In the genomic region with DNA sequence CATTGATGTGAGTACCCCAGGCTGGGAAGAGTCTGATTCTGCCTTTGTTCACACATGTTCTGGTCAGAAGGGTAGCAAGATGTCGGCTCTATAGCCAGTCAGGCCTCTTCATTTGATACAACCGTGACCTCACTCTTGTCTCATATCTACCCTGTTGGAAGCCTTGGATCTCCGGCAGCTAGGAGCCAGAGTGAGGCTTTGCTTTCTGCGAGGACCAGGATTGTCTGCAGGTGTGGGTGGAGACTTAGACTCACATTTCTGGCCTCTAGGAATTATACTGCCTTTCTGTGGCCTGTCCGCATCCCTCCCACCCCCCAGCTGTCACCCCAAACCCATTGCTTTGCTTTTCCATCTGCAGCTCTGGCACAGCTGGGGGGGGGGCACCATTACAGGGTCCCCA, we compare ENCODE assay signal across 18 mouse cellular contexts. TPM values are rescaled to one million over a fixed set of nuclear protein-coding genes. Genes with fewer than 3 reads are reported as not detected.
DNase-seq lines count a peak whose midpoint lies in the region; ATAC-seq and TF ChIP-seq lines count a peak whose summit lies in the region.
"Had no signal": no experiment of that assay in that cellular context is flagged by ENCODE, and none has a peak within 500 bp of the region (broad histone marks: within the 10 kb centered on the region; RNA-seq: fewer than 3 reads in every experiment).

No protein-coding gene starts in this region.

- no peaks in the 10 kb centered on the region for H3K36me3 ChIP-seq in midbrain, embryonic 10.5 days
- no peaks in the 10 kb centered on the region for H3K36me3 ChIP-seq in midbrain, embryonic 16.5 days (ENCODE audit: control insufficient read depth, insufficient read depth, low read length)
- H3K36me3 ChIP-seq in ES-E14 (ENCODE audit: control insufficient read depth, insufficient read depth, low read length, poor library complexity, severe bottlenecking) = no peaks in the 10 kb centered on the region
- no peaks in the 10 kb centered on the region for H3K36me3 ChIP-seq in embryonic facial prominence, embryonic 15.5 days
- peaks cover 37% of the 10 kb centered on the region for H3K36me3 ChIP-seq in limb, embryonic 12.5 days
- no peaks in the 10 kb centered on the region for H3K36me3 ChIP-seq in thymus, adult 2 months (ENCODE audit: control insufficient read depth, insufficient read depth, low read length)
- H3K36me3 ChIP-seq: liver, embryonic 15.5 days had no signal

- H3K4me3 ChIP-seq in midbrain, embryonic 10.5 days = no peak overlapping the region
- H3K4me3 ChIP-seq in midbrain, embryonic 16.5 days (ENCODE audit: low read depth, low read length) = no peak overlapping the region
- peak overlapping the region in 1 of 2 experiments; percentile 25; a peak in 1 of 4 replicates for H3K4me3 ChIP-seq in ES-E14 (ENCODE audit: insufficient read depth in 1 of 2, low read depth in 1 of 2, low read length in 2 of 2, poor library complexity in 1 of 2, severe bottlenecking in 1 of 2)
- no peak overlapping the region for H3K4me3 ChIP-seq in embryonic facial prominence, embryonic 15.5 days (replicated peaks)
- peak overlapping the region; percentile 57; the same call in 1 of the 2 replicates for H3K4me3 ChIP-seq in limb, embryonic 12.5 days (replicated peaks)
- no peak overlapping the region for H3K4me3 ChIP-seq in thymus, adult 2 months (ENCODE audit: control insufficient read depth, insufficient read depth, low read length)
- H3K4me3 ChIP-seq: liver, embryonic 15.5 days had no signal

- H3K27me3 ChIP-seq in midbrain, embryonic 10.5 days (ENCODE audit: low read depth, poor library complexity, severe bottlenecking) = peaks cover 35% of the 10 kb centered on the region
- 0 out of 2 replicates have a peak, but pooled peaks cover 3% of the 10 kb centered on the region for H3K27me3 ChIP-seq in midbrain, embryonic 16.5 days (ENCODE audit: control insufficient read depth, insufficient read depth, low read depth, low read length)
- peaks cover 18% of the 10 kb centered on the region for H3K27me3 ChIP-seq in embryonic facial prominence, embryonic 15.5 days
- peaks cover 33% of the 10 kb centered on the region for H3K27me3 ChIP-seq in limb, embryonic 12.5 days
- peaks cover 11% of the 10 kb centered on the region; the same call in 1 of the 2 replicates for H3K27me3 ChIP-seq in thymus, adult 2 months (ENCODE audit: control insufficient read depth, insufficient read depth, low read length)

- TF ChIP-seq POLR2A in thymus, adult 2 months (IDR thresholded peaks at IDR 0.05; ENCODE audit: control insufficient read depth, extremely low read depth, insufficient read depth, low read length, poor library complexity) = no peak

- peaks cover 36% of the 10 kb centered on the region for H3K4me1 ChIP-seq in midbrain, embryonic 10.5 days
- H3K4me1 ChIP-seq in midbrain, embryonic 16.5 days (ENCODE audit: control insufficient read depth, insufficient read depth, low read length) = peaks cover 2% of the 10 kb centered on the region; the same call in 1 of the 2 replicates
- peaks cover 0 to 26% of the 10 kb centered on the region in 2 experiments for H3K4me1 ChIP-seq in ES-E14 (ENCODE audit: control insufficient read depth in 2 of 2, insufficient read depth in 2 of 2, low read length in 2 of 2, poor library complexity in 1 of 2)
- H3K4me1 ChIP-seq in embryonic facial prominence, embryonic 15.5 days = peaks cover 27% of the 10 kb centered on the region
- peaks cover 28% of the 10 kb centered on the region for H3K4me1 ChIP-seq in limb, embryonic 12.5 days (replicated peaks)
- H3K4me1 ChIP-seq in thymus, adult 2 months (replicated peaks; ENCODE audit: control insufficient read depth, insufficient read depth, low read length) = peaks cover 2% of the 10 kb centered on the region; the same call in 1 of the 2 replicates

- no peak for DNase-seq in midbrain, embryonic 10.5 days (ENCODE audit: low spot score)
- no peak for DNase-seq in ES-E14 (ENCODE audit: low read depth, low spot score)
- no peak for DNase-seq in thymus, adult 2 months
- no peak for DNase-seq in lung, postnatal 36 days
- DNase-seq: adrenal gland, postnatal 10 days; B cell, adult 2 months; cerebellum, adult 8-10 months; lung, postnatal 10 days; thymus, postnatal 14 days had no signal

- no peaks in the 10 kb centered on the region for H3K9me3 ChIP-seq in midbrain, embryonic 10.5 days (replicated peaks)
- H3K9me3 ChIP-seq in midbrain, embryonic 16.5 days (replicated peaks; ENCODE audit: control insufficient read depth, low read length, poor library complexity, severe bottlenecking) = no peaks in the 10 kb centered on the region
- no peaks in the 10 kb centered on the region for H3K9me3 ChIP-seq in ES-E14 (ENCODE audit: control insufficient read depth, insufficient read depth, low read depth, low read length)
- H3K9me3 ChIP-seq in embryonic facial prominence, embryonic 15.5 days (replicated peaks) = no peaks in the 10 kb centered on the region
- H3K9me3 ChIP-seq in limb, embryonic 12.5 days = no peaks in the 10 kb centered on the region
- H3K9me3 ChIP-seq: liver, embryonic 15.5 days had no signal

- H3K9ac ChIP-seq in midbrain, embryonic 16.5 days (ENCODE audit: low read depth, low read length) = no peak overlapping the region
- H3K9ac ChIP-seq in ES-E14 (ENCODE audit: insufficient read depth, low read depth, low read length, poor library complexity, severe bottlenecking) = peak overlapping the region; percentile 20; the same call in 1 of the 2 replicates
- no peak overlapping the region for H3K9ac ChIP-seq in embryonic facial prominence, embryonic 15.5 days
- H3K9ac ChIP-seq in limb, embryonic 12.5 days (replicated peaks) = no peak overlapping the region
- H3K9ac ChIP-seq: liver, embryonic 15.5 days had no signal

- no peak overlapping the region for H3K4me2 ChIP-seq in midbrain, embryonic 16.5 days (ENCODE audit: low read length)
- 0 out of 2 replicates have a peak overlapping the region, but pooled peaks have one; percentile 36 for H3K4me2 ChIP-seq in embryonic facial prominence, embryonic 15.5 days (replicated peaks)
- H3K4me2 ChIP-seq in limb, embryonic 12.5 days = peak overlapping the region; percentile 76
- H3K4me2 ChIP-seq: liver, embryonic 15.5 days had no signal

- WGBS in midbrain, embryonic 10.5 days = 61% methylated on average over 5 of the region's 5 CpGs
- WGBS in midbrain, embryonic 16.5 days = 66% methylated on average over 5 of the region's 5 CpGs
- WGBS in embryonic facial prominence, embryonic 15.5 days = 56% methylated on average over 5 of the region's 5 CpGs
- 46% methylated on average over 5 of the region's 5 CpGs for WGBS in limb, embryonic 12.5 days
- WGBS in thymus, adult 2 months = 98% methylated on average over 5 of the region's 5 CpGs

- no peak for ATAC-seq in midbrain, embryonic 16.5 days
- no peak for ATAC-seq in embryonic facial prominence, embryonic 15.5 days (ENCODE audit: insufficient number of reproducible peaks, low FRiP score, low TSS enrichment, low read depth)
- ATAC-seq in limb, embryonic 12.5 days (ENCODE audit: insufficient number of reproducible peaks, insufficient read depth, low FRiP score, low TSS enrichment, low read depth) = no peak
- no peak for ATAC-seq in erythroblast, adult 5-6 weeks (replicated peaks; ENCODE audit: low FRiP score, poor library complexity, severe bottlenecking)
- ATAC-seq: inflammation-experienced regulatory T-cells, adult 6 months had no signal

- in situ Hi-C loops in ES-E14 (cut with MboI; ENCODE audit: low sequenced_read_pairs in 2 of 2, unreplicated experiment in 2 of 2) = no loop called here

- no peak for TF ChIP-seq CTCF in thymus, adult 2 months (IDR thresholded peaks at IDR 0.05; ENCODE audit: borderline replicate concordance, control insufficient read depth, extremely low read depth, insufficient read depth, low read length, poor library complexity)

- peak overlapping the region; percentile 55 for H3K27ac ChIP-seq in midbrain, embryonic 10.5 days (replicated peaks)
- H3K27ac ChIP-seq in midbrain, embryonic 16.5 days (ENCODE audit: low read length) = no peak overlapping the region
- peak overlapping the region; percentile 82; the same call in 1 of the 2 replicates for H3K27ac ChIP-seq in ES-E14 (ENCODE audit: insufficient read depth, low read depth, low read length, poor library complexity, severe bottlenecking)
- 0 out of 2 replicates have a peak overlapping the region, but pooled peaks have one; percentile 22 for H3K27ac ChIP-seq in embryonic facial prominence, embryonic 15.5 days (replicated peaks)
- H3K27ac ChIP-seq in limb, embryonic 12.5 days = peak overlapping the region; percentile 95
- no peak overlapping the region for H3K27ac ChIP-seq in thymus, adult 2 months (ENCODE audit: control insufficient read depth, insufficient read depth, low read length)
- H3K27ac ChIP-seq: kidney, postnatal 0 days; liver, embryonic 15.5 days had no signal

RNA-seq across cellular contexts. Expression of gene Col9a2, which starts 3.3 kb away (rescaled TPM):
- 1.4 and 3.7 TPM in 2 replicates for polyA plus RNA-seq in midbrain, embryonic 10.5 days (2016; fragmentation: Nextera tagmentation; extraction: Ambion mirVana)
- 13.1 and 16.7 TPM in 2 replicates for polyA plus RNA-seq in midbrain, embryonic 16.5 days (2015; fragmentation: Nextera tagmentation; extraction: Ambion mirVana)
- total RNA-seq in ES-E14 (2012; rRNA removed) = 29.4 and 38.7 TPM in 2 replicates
- polyA plus RNA-seq in embryonic facial prominence, embryonic 15.5 days (2015; fragmentation: Nextera tagmentation; extraction: Ambion mirVana) = 67.2 and 97.9 TPM in 2 replicates
- 78.8 and 84.2 TPM in 2 replicates for polyA plus RNA-seq in limb, embryonic 12.5 days (2016; fragmentation: Nextera tagmentation; extraction: Ambion mirVana)
- 0.20 and 0.38 TPM in 2 replicates for polyA plus RNA-seq in thymus, adult 2 months (2012; rRNA removed)
- total RNA-seq in erythroblast, adult 5-6 weeks (2015; ENCODE audit: low replicate concordance) = not detected in 2 replicates
- not detected in 2 replicates for total RNA-seq in erythroblast, adult 5-6 weeks (2017; ENCODE audit: low replicate concordance)
- total RNA-seq: granulocyte monocyte progenitor cell, adult 5-6 weeks; megakaryocyte-erythroid progenitor cell, adult 5-6 weeks had no signal
- polyA plus RNA-seq: inflammation-experienced regulatory T-cells, adult 6 months had no signal

RNA-seq across cellular contexts. Expression of gene Smap2, which starts 25.4 kb away (rescaled TPM):
- polyA plus RNA-seq in midbrain, embryonic 10.5 days (2016; fragmentation: Nextera tagmentation; extraction: Ambion mirVana) = 14.0 and 16.1 TPM in 2 replicates
- polyA plus RNA-seq in midbrain, embryonic 16.5 days (2015; fragmentation: Nextera tagmentation; extraction: Ambion mirVana) = 41.1 and 43.2 TPM in 2 replicates
- total RNA-seq in ES-E14 (2012; rRNA removed) = 4.8 and 8.3 TPM in 2 replicates
- 14.9 and 15.7 TPM in 2 replicates for polyA plus RNA-seq in embryonic facial prominence, embryonic 15.5 days (2015; fragmentation: Nextera tagmentation; extraction: Ambion mirVana)
- polyA plus RNA-seq in limb, embryonic 12.5 days (2016; fragmentation: Nextera tagmentation; extraction: Ambion mirVana) = 16.9 and 20.3 TPM in 2 replicates
- polyA plus RNA-seq in thymus, adult 2 months (2012; rRNA removed) = 87.4 and 88.9 TPM in 2 replicates
- total RNA-seq in erythroblast, adult 5-6 weeks (2015; ENCODE audit: low replicate concordance) = 29.4 and 36.4 TPM in 2 replicates
- 25.5 and 27.3 TPM in 2 replicates for total RNA-seq in erythroblast, adult 5-6 weeks (2017; ENCODE audit: low replicate concordance)

RNA-seq across cellular contexts. Expression of gene Zmpste24, which starts 55.6 kb away (rescaled TPM):
- polyA plus RNA-seq in midbrain, embryonic 10.5 days (2016; fragmentation: Nextera tagmentation; extraction: Ambion mirVana) = 29.1 and 31.8 TPM in 2 replicates
- polyA plus RNA-seq in midbrain, embryonic 16.5 days (2015; fragmentation: Nextera tagmentation; extraction: Ambion mirVana) = 23.2 and 25.4 TPM in 2 replicates
- total RNA-seq in ES-E14 (2012; rRNA removed) = 45.3 and 47.0 TPM in 2 replicates
- 27.6 and 27.8 TPM in 2 replicates for polyA plus RNA-seq in embryonic facial prominence, embryonic 15.5 days (2015; fragmentation: Nextera tagmentation; extraction: Ambion mirVana)
- 24.2 and 24.5 TPM in 2 replicates for polyA plus RNA-seq in limb, embryonic 12.5 days (2016; fragmentation: Nextera tagmentation; extraction: Ambion mirVana)
- polyA plus RNA-seq in thymus, adult 2 months (2012; rRNA removed) = 22.0 and 26.4 TPM in 2 replicates
- 37.3 and 38.0 TPM in 2 replicates for total RNA-seq in erythroblast, adult 5-6 weeks (2015; ENCODE audit: low replicate concordance)
- 19.0 and 27.3 TPM in 2 replicates for total RNA-seq in erythroblast, adult 5-6 weeks (2017; ENCODE audit: low replicate concordance)

Comparison
In these comparisons a context has a peak if more than half of its experiments do, and no peak if none do; other contexts are left out.
1. H3K27ac ChIP-seq: peak in midbrain, embryonic 10.5 days (single experiment), ES-E14 (single experiment), embryonic facial prominence, embryonic 15.5 days (single experiment) and limb, embryonic 12.5 days (single experiment); none in midbrain, embryonic 16.5 days (single experiment) and thymus, adult 2 months (single experiment).